Mouse (Mus musculus): Measurements from ENCODE around the gene Ccn2.

DNA sequence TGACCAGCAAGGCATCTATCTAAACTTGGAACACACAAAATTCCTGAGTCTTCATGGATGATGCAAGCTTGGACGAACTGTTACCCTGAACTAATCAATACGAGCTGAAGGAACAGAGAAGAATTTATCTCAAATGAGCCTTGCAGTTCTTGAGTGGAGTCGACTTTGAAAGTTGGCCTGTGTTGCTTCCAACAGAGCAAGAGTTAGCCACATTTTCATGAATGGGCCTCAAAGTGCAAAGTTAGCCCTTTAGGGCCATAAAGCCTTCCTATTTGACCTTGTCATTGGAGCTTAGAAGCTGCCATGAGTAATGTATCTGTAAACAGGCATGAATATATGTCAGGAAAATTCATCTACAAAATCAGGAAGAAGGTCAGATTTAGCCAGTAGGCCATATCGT lies 19.5 kb downstream of the Ccn2 start:
- no peak for TF ChIP-seq CTCF (IDR thresholded peaks at IDR 0.05; ENCODE audit: borderline replicate concordance, insufficient read depth, low read depth, low read length)
- no peak for TF ChIP-seq POLR2A (IDR thresholded peaks at IDR 0.05; ENCODE audit: borderline replicate concordance, insufficient read depth, low read length)

Data from cerebellum, adult 2 months (tissue).